Mouse (Mus musculus): Measurements from ENCODE around the gene Gtf2h1. TPM values are rescaled to one million over a fixed set of nuclear protein-coding genes. Genes with fewer than 3 reads are reported as not detected.

Gtf2h1 gene
- polyA plus RNA-seq, 1 experiment from 2014 or later = 53.5 TPM

GRCm38 (mm10) chr7:46852666-46853065, 56.8 kb downstream of the Gtf2h1 start:
- H3K27ac ChIP-seq (ENCODE audit: low read depth, low read length) = no peak overlapping the region
- ATAC-seq (ENCODE audit: low FRiP score) (no peak), DNase-seq (ENCODE audit: low spot score) (no peak)
- H3K9me3 ChIP-seq (ENCODE audit: control insufficient read depth, low read length) = no peaks in the 10 kb centered on the region
- H3K27me3 ChIP-seq (ENCODE audit: control insufficient read depth, insufficient read depth, low read length) = no peaks in the 10 kb centered on the region
- peaks cover 9% of the 10 kb centered on the region; the same call in 1 of the 2 replicates for H3K36me3 ChIP-seq (ENCODE audit: control insufficient read depth, insufficient read depth, low read length)
- H3K9ac ChIP-seq (ENCODE audit: low read depth, low read length) = no peak overlapping the region
- H3K4me1 ChIP-seq (replicated peaks; ENCODE audit: control insufficient read depth, insufficient read depth, low read length) = no peaks in the 10 kb centered on the region
- no peak overlapping the region for H3K4me3 ChIP-seq (ENCODE audit: low read depth, low read length)
- H3K4me2 ChIP-seq (replicated peaks; ENCODE audit: low read depth, low read length) = no peak overlapping the region
- WGBS = 86% methylated on average over 1 of the region's 1 CpGs

- no peak overlapping the region for H3K27ac ChIP-seq (ENCODE audit: low read depth, low read length)
- 86% methylated on average over 9 of the region's 9 CpGs for WGBS
- H3K4me1 ChIP-seq (replicated peaks; ENCODE audit: control insufficient read depth, insufficient read depth, low read length) = no peaks in the 10 kb centered on the region
- no peak for DNase-seq (ENCODE audit: low spot score)
- H3K27me3 ChIP-seq (ENCODE audit: control insufficient read depth, insufficient read depth, low read length) = no peaks in the 10 kb centered on the region
- no peak for ATAC-seq (ENCODE audit: low FRiP score)
- no peak overlapping the region for H3K4me3 ChIP-seq (ENCODE audit: low read depth, low read length)
- peaks cover 9% of the 10 kb centered on the region; the same call in 1 of the 2 replicates for H3K36me3 ChIP-seq (ENCODE audit: control insufficient read depth, insufficient read depth, low read length)
- H3K9ac ChIP-seq (ENCODE audit: low read depth, low read length) = no peak overlapping the region
- no peak overlapping the region for H3K4me2 ChIP-seq (replicated peaks; ENCODE audit: low read depth, low read length)
- H3K9me3 ChIP-seq (ENCODE audit: control insufficient read depth, low read length) = no peaks in the 10 kb centered on the region
Observed at GRCm38 (mm10) chr7:46853365-46853764, 57.5 kb downstream of the Gtf2h1 start.

DNA sequence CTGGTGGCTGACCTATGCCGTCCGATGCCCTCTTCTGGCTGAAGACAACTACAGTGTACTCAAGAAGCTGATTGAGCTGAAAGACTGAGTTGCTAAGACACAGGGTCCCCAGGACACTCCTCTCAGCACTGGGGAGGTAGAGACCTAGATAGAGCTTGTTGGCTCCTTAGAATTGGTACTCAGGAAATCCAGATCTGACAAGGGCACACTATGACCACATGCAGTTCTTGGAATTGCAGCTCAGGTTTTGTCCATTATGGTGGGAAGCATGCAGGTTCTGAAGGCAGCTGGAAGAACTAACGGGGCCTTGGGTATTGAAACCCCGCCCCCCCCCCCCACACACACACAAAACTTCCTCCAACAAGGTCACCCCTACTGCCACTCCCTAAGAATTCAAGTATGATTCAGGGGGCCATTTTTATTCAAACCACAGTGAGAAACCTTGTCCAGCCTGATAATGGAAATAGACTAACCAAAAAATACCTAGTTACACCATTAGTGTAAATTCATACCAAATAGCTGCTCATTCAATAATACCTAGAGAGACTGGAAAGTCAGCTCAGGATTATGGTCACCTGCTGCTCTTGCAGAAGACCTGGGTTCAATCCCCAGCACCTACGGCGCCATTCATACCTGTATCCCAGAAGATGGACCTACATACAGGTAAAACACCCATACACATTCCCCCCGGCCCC, 60.1 kb downstream of the Gtf2h1 start:
- no peak overlapping the region for H3K9ac ChIP-seq (ENCODE audit: low read depth, low read length)
- no peak overlapping the region for H3K4me3 ChIP-seq (ENCODE audit: low read depth, low read length)
- WGBS = 72% methylated on average over 6 of the region's 7 CpGs
- DNase-seq (ENCODE audit: low spot score) (no peak), ATAC-seq (ENCODE audit: low FRiP score) (no peak)
- H3K27ac ChIP-seq (ENCODE audit: low read depth, low read length) = no peak overlapping the region
- no peaks in the 10 kb centered on the region for H3K9me3 ChIP-seq (ENCODE audit: control insufficient read depth, low read length)
- peaks cover 7% of the 10 kb centered on the region; the same call in 1 of the 2 replicates for H3K36me3 ChIP-seq (ENCODE audit: control insufficient read depth, insufficient read depth, low read length)
- H3K4me2 ChIP-seq (replicated peaks; ENCODE audit: low read depth, low read length) = no peak overlapping the region
- no peaks in the 10 kb centered on the region for H3K27me3 ChIP-seq (ENCODE audit: control insufficient read depth, insufficient read depth, low read length)
- H3K4me1 ChIP-seq (replicated peaks; ENCODE audit: control insufficient read depth, insufficient read depth, low read length) = no peaks in the 10 kb centered on the region

DNA sequence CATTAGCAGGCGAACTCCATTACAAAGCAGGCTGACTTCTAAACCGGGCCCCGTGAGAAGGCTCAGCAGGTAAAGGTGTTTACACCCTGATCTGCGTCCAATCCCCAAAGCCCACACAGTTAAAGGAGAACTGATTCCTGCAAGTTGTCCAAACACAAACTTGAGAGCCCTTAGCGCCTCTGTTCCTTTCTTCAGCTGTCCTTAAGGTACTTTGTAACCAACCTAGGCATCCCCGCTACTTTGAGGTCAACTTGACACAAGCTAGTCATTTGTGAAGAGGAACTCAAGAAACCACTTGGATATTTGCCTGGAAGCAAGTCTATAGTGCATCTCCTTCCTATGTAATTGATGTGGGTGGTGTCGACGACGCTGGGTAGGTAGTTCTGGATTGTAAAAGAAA, 61.5 kb downstream of the Gtf2h1 start:
- Histone ChIP-seq H3K9me3 (ENCODE audit: control insufficient read depth, low read length) (no peaks in the 10 kb centered on the region), H3K9ac (ENCODE audit: low read depth, low read length) (no peak overlapping the region), H3K27me3 (ENCODE audit: control insufficient read depth, insufficient read depth, low read length) (no peaks in the 10 kb centered on the region), H3K4me3 (ENCODE audit: low read depth, low read length) (no peak overlapping the region), H3K36me3 (ENCODE audit: control insufficient read depth, insufficient read depth, low read length) (0 out of 2 replicates have a peak, but pooled peaks cover 3% of the 10 kb centered on the region), H3K4me1 (replicated peaks; ENCODE audit: control insufficient read depth, insufficient read depth, low read length) (no peaks in the 10 kb centered on the region), H3K27ac (ENCODE audit: low read depth, low read length) (no peak overlapping the region), H3K4me2 (replicated peaks; ENCODE audit: low read depth, low read length) (no peak overlapping the region)
- WGBS = 84% methylated on average over 9 of the region's 9 CpGs
- DNase-seq (ENCODE audit: low spot score) = no peak
- ATAC-seq (ENCODE audit: low FRiP score) = no peak

DNA sequence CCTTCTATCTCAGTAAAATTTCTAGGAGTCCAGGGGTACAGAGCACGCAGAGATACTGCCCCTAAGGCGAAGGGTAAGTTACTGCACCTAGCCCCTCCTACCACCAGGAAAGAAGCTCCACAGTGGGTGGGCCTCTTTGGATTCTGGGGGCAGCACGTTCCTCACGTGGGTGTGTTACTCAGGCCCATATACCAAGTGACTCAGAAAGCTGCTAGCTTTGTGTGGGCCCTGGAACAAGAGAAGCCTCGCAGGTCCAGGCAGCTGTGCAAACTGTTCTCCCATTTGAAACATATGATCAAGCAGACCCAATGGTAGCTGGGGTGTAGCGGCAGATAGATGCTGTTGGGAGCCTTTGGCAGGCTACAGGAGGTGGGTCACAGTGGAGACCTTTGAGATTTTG, 63.1 kb downstream of the Gtf2h1 start:
- no peak overlapping the region for H3K4me2 ChIP-seq (replicated peaks; ENCODE audit: low read depth, low read length)
- no peak overlapping the region for H3K9ac ChIP-seq (ENCODE audit: low read depth, low read length)
- H3K4me3 ChIP-seq (ENCODE audit: low read depth, low read length) = no peak overlapping the region
- H3K9me3 ChIP-seq (ENCODE audit: control insufficient read depth, low read length) = no peaks in the 10 kb centered on the region
- DNase-seq (ENCODE audit: low spot score) (no peak), ATAC-seq (ENCODE audit: low FRiP score) (no peak)
- H3K27me3 ChIP-seq (ENCODE audit: control insufficient read depth, insufficient read depth, low read length) = no peaks in the 10 kb centered on the region
- WGBS = 70% methylated on average over 6 of the region's 6 CpGs
- H3K4me1 ChIP-seq (replicated peaks; ENCODE audit: control insufficient read depth, insufficient read depth, low read length) = no peaks in the 10 kb centered on the region
- no peak overlapping the region for H3K27ac ChIP-seq (ENCODE audit: low read depth, low read length)
- H3K36me3 ChIP-seq (ENCODE audit: control insufficient read depth, insufficient read depth, low read length) = 0 out of 2 replicates have a peak, but pooled peaks cover under 1% of the 10 kb centered on the region

- Histone ChIP-seq H3K4me2 (replicated peaks; ENCODE audit: low read depth, low read length) (no peak within 1 kb of the TSS), H3K4me3 (ENCODE audit: low read depth, low read length) (no peak within 1 kb of the TSS), H3K9ac (ENCODE audit: low read depth, low read length) (no peak within 1 kb of the TSS), H3K27me3 (ENCODE audit: control insufficient read depth, insufficient read depth, low read length) (no peaks in the 10 kb centered on the region), H3K4me1 (replicated peaks; ENCODE audit: control insufficient read depth, insufficient read depth, low read length) (no peaks in the 10 kb centered on the region), H3K36me3 (ENCODE audit: control insufficient read depth, insufficient read depth, low read length) (no peaks in the 10 kb centered on the region), H3K9me3 (ENCODE audit: control insufficient read depth, low read length) (no peaks in the 10 kb centered on the region), H3K27ac (ENCODE audit: low read depth, low read length) (no peak within 1 kb of the TSS)
- DNase-seq (ENCODE audit: low spot score) = no peak
- no peak for ATAC-seq (ENCODE audit: low FRiP score)
- WGBS = 32% methylated on average over 10 of the region's 10 CpGs
Observed at GRCm38 (mm10) chr7:46860996-46861395, 65.1 kb downstream of the Gtf2h1 start, which contains the start of gene Ldhc. Ldhc (plus strand) TSS chr7:46861203.

GRCm38 (mm10) chr7:46871988-46872387, 76.1 kb downstream of the Gtf2h1 start:
- ATAC-seq (ENCODE audit: low FRiP score) (no peak), DNase-seq (ENCODE audit: low spot score) (no peak)
- H3K9ac ChIP-seq (ENCODE audit: low read depth, low read length) = no peak overlapping the region
- no peak overlapping the region for H3K4me3 ChIP-seq (ENCODE audit: low read depth, low read length)
- no peak overlapping the region for H3K4me2 ChIP-seq (replicated peaks; ENCODE audit: low read depth, low read length)
- H3K27me3 ChIP-seq (ENCODE audit: control insufficient read depth, insufficient read depth, low read length) = no peaks in the 10 kb centered on the region
- H3K4me1 ChIP-seq (replicated peaks; ENCODE audit: control insufficient read depth, insufficient read depth, low read length) = no peaks in the 10 kb centered on the region
- H3K36me3 ChIP-seq (ENCODE audit: control insufficient read depth, insufficient read depth, low read length) = no peaks in the 10 kb centered on the region
- no peaks in the 10 kb centered on the region for H3K9me3 ChIP-seq (ENCODE audit: control insufficient read depth, low read length)
- WGBS = 81% methylated on average over 4 of the region's 4 CpGs
- H3K27ac ChIP-seq (ENCODE audit: low read depth, low read length) = no peak overlapping the region

Other genes starting within 250 kb of the Gtf2h1 start
- gene Sergef, start 156.3 kb upstream of the Gtf2h1 start, polyA plus RNA-seq (2014; fragmentation: Nextera tagmentation; extraction: Ambion mirVana) = 14.4 and 16.0 TPM in 2 replicates
- gene Tph1, start 123.6 kb upstream of the Gtf2h1 start, polyA plus RNA-seq (2014; fragmentation: Nextera tagmentation; extraction: Ambion mirVana) = 0.61 TPM in 1 of 2 replicates, not detected in the other
- gene Saal1, start 85.4 kb upstream of the Gtf2h1 start, polyA plus RNA-seq (2014; fragmentation: Nextera tagmentation; extraction: Ambion mirVana) = 41.4 and 44.9 TPM in 2 replicates
- 0.07 and 0.20 TPM in 2 replicates for gene Saa3, start 80.4 kb upstream of the Gtf2h1 start, polyA plus RNA-seq (2014; fragmentation: Nextera tagmentation; extraction: Ambion mirVana)
- not detected in 2 replicates for gene Saa4, start 63.5 kb upstream of the Gtf2h1 start, polyA plus RNA-seq (2014; fragmentation: Nextera tagmentation; extraction: Ambion mirVana)
- gene Saa1, start 53.1 kb upstream of the Gtf2h1 start, polyA plus RNA-seq (2014; fragmentation: Nextera tagmentation; extraction: Ambion mirVana) = not detected in 2 replicates
- 0.31 and 0.43 TPM in 2 replicates for gene Saa2, start 44.3 kb upstream of the Gtf2h1 start, polyA plus RNA-seq (2014; fragmentation: Nextera tagmentation; extraction: Ambion mirVana)
- 17.4 and 26.1 TPM in 2 replicates for gene Hps5, start within 50 bp of the Gtf2h1 start, polyA plus RNA-seq (2014; fragmentation: Nextera tagmentation; extraction: Ambion mirVana)
- gene Ldha, start 45.4 kb downstream of the Gtf2h1 start, polyA plus RNA-seq (2014; fragmentation: Nextera tagmentation; extraction: Ambion mirVana) = 1,356 and 1,601 TPM in 2 replicates
- gene Ldhc, start 65.1 kb downstream of the Gtf2h1 start, polyA plus RNA-seq (2014; fragmentation: Nextera tagmentation; extraction: Ambion mirVana) = not detected in 2 replicates
- 372 and 380 TPM in 2 replicates for gene Tsg101, start 123.9 kb downstream of the Gtf2h1 start, polyA plus RNA-seq (2014; fragmentation: Nextera tagmentation; extraction: Ambion mirVana)
- 11.3 and 13.1 TPM in 2 replicates for gene Uevld, start 162.4 kb downstream of the Gtf2h1 start, polyA plus RNA-seq (2014; fragmentation: Nextera tagmentation; extraction: Ambion mirVana)
- gene Gm9999, start 187.5 kb downstream of the Gtf2h1 start, polyA plus RNA-seq (2014; fragmentation: Nextera tagmentation; extraction: Ambion mirVana) = not detected in 2 replicates
- gene Spty2d1, start 212.3 kb downstream of the Gtf2h1 start, polyA plus RNA-seq (2014; fragmentation: Nextera tagmentation; extraction: Ambion mirVana) = 12.0 and 12.3 TPM in 2 replicates

Data from hindbrain, embryonic 11.5 days (tissue).